Mouse (Mus musculus) lung, adult 18-20 months (tissue): ENCODE measurements around the gene Gtsf1.

Experiments used
- DNase-seq, 2 experiments: peaks; one replicate each; pipeline ENCODE4 v3.0.0; 2022; ENCODE audit warnings: mixed read lengths in 2 of 2

Gtsf1 gene

DNA sequence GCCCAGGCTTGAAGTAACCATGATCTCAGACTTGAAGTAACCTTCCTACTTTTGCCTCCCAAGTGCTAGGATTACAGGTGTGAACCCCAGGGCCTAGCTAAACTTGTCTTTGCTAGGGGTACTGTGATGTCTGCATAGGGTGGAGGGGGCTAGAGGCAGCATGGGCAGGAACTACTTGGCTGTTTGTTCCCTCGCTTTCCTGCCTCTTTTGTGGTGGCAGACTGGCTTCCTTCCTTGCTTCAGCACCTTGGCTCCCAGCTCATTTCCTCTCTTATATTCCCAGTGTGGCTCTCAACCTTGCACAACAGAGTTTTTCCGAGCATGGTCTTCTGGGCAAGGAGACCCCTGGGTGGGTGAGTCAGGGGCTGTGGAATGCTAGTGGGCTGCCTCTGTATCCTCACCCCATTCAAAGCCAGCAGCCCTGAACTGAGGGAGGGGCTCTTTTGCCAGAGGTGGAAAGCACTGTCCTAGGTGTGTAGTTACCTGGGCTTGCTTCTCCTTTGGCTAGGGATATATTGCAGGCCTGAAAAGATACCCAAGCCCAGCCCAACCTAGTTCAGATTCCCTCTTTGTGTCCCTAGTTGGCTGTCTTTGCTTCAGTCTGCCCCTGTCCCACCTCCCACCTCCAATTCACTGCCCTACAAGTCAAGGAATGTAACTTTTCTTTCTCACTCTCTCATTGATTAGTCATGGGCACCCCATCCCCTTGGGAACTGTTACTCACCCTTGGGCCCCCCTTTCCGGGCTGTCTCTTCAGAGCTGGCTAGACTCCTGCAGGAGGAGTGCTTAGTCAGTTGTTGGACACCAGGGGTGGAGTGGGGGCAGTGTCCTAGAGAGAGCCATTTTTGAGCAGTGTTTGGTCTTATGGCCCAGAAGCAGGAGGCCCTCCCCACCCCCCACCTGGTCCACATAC is 52.3 kb downstream of the Gtsf1 start:
- no peak for DNase-seq

- no peak for DNase-seq
Observed at GRCm38 (mm10) chr15:103376837-103377269, 53.4 kb downstream of the Gtsf1 start.

- no peak for DNase-seq
Observed at GRCm38 (mm10) chr15:103375112-103375800, 55.0 kb downstream of the Gtsf1 start.

DNA sequence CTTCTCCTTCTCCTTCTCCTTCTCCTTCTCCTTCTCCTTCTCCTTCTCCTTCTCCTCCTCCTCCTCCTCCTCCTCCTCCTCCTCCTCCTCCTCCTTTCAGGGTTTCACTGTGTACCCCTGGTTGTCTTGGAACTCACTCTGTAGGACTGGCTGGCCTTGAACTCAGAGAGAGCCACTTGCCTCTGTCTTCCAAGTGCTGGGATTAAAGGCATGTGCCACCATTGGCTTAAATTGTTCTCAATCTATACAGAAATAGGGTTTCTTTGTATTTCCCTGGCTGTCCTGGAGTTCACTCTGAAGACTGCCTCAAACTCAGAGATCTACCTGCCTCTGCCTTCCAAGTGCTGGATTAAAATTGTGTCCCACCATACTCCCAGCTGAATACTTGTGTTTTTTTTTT is 57.8 kb downstream of the Gtsf1 start:
- no peak for DNase-seq

DNA sequence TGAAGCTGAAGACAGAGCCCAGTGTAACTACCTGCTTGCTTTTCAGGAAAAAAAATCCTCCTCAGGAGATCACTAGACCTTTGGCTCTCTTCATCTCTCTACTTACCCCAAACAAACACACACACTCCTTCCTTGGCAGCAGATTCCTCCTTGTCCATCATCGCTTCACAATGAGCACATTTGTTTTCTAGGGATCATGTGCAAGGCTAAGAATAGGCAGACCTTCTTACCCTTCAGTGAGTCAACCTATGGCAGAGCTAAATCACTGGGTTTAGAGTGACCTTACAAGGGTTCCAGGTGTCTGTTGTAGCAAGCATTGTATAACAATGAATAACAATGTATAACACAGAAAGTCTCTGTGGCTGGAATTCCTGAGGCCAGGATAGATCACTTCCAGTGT is 58.5 kb downstream of the Gtsf1 start:
- DNase-seq: no peak

DNA sequence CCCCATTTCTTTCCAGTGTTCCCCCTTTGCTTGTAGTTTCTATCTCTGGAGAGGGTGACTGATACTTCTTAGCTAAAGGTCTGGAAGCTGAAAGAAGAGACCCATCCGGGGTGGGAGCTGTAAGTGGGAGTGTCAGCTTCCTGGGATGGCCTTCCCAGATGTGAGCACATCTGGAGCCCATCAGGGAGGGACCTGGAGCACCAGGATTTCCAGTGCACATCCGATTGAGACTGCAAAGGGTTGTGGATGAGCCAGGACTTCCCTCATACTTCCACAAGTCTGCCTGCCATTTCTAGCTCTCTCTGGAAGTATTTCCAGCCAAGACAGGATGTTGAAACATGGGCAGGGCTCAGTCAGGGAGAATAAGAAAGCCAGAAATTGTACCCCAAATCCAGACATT is 59.1 kb downstream of the Gtsf1 start:
- no peak for DNase-seq

- DNase-seq: peak in 1 of 2 experiments; percentile 29
Observed at GRCm38 (mm10) chr15:103370462-103370861, 59.8 kb downstream of the Gtsf1 start.

DNA sequence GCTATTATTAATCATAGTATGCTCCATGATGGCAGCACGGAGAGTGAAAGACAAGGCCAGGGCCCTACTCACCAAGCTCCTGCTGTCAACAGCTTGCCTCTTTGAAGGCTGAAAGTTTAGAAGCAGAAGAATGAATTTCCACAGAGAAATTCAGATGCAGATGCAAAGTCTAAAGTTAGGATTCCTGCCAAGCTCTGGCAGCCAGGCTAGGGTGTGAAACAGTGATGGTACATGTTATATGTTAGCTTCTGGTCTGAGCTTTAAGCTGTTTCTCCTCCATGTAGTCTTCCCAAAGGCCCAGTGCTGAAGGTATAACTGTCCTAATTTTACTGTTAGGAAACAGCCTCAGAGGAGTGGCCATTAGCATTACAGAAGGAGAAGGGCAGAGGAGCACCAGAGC is 61.1 kb downstream of the Gtsf1 start:
- DNase-seq: no peak

- no peak for DNase-seq
Observed at GRCm38 (mm10) chr15:103368179-103368940, 61.9 kb downstream of the Gtsf1 start.

GRCm38 (mm10) chr15:103366376-103367149 is 63.7 kb downstream of the Gtsf1 start, which contains the start of gene Itga5:
Gene Itga5, minus strand, starts transcription at chr15:103366763.
- peak; percentile 82 to 85 for DNase-seq

DNA sequence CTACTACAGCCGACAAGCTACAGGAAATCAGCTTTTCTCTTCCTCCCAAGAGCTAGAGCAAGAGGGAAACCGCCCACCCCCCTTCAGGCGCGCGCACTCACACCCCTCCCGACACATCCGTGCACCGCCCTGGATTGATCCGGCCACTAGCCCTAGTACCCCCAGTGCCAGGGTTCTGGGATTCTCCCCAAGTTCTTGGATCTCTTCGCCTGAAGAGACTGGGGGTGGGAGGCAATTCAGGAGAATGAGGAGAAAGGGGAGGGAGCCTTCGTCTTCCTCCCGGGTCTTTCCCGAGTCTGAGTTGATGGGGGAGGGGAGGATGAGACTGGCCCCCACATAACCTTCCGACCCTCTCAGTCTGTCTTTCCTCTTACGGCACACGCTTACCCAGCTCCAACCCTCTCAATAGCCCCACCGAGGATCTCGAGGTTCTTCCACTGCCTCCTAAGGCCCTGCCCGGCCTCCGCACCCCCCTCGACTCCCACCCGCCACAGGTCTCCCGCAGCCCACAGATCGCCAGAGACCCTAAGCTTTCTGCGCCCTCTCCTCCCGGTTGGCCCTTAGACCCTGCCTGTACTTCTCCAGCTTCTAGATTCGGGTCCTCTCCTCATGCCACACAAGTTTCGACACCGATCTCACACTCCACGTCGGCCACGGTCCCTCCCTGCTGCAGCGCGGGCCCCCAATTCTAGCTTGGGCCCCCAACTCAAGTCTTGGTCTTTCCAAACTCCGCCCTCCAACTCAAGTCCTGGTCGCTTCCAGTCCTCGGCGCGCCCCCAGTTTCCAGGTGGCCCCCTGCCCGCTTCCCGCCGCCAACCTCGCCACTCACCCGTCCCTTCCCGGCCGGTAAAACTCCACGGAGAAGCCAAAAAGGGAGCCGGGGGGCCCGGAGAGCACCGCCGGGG is 64.5 kb downstream of the Gtsf1 start:
- peak; percentile 48 to 51 for DNase-seq

- no peak for DNase-seq
Observed at GRCm38 (mm10) chr15:103364761-103365160, 65.5 kb downstream of the Gtsf1 start.

DNA sequence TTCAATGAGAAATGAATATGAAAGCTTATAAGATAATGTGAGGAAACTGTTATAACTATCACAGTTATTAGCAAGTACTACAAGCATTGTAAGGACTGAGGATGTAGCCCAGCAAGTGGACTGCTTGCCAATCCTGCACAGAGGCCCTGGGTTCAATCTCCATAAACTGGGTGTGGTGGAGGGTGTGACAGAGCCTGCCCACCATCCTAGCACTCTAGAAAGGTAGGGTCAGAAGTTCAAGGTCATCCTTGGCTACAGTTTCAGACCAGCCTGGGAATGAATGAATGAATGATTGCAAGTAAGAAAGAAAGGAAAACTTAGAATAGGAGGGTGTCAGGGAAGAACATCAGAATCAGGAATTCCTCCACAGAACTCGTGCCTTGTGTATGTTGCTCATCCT is 66.5 kb downstream of the Gtsf1 start:
- DNase-seq: no peak

DNA sequence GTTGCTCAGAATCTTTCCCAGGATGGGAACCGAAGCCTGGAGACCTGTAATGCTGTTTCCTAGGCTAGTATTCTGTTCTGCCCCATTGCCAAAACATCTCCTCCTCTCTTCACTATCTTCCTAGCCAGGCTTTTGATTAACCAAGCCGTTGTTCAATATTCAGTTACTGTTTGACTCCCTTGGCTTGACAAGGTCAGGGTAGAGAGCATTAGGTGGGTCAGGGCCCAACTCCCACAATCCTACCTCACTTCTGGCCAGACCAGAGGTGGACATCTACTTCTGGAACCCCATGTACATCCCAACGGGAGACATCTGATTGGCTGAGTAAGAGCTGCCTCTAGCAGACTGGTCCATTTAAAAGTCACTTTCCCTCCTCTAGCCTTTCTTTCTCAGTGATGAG is 67.3 kb downstream of the Gtsf1 start:
- no peak for DNase-seq

DNA sequence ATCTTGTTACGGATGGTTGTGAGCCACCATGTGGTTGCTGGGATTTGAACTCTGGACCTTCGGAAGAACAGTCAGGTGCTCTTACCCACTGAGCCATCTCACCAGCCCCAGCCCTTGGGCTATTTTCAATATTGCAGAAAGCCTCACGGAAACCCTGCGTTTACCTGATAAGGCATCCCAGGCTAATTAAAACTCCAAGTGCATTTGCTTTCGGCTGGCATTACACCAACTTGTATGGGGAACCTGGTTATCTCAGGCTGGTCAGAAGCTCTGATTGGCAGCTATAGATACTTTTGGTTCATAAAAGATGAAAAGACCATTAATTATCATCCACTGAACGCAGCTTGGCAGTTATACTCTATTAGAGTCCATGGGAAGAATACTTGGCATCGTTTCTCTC is 67.9 kb downstream of the Gtsf1 start:
- DNase-seq: no peak

- no peak for DNase-seq
Observed at GRCm38 (mm10) chr15:103361269-103361668, 69.0 kb downstream of the Gtsf1 start.

DNA sequence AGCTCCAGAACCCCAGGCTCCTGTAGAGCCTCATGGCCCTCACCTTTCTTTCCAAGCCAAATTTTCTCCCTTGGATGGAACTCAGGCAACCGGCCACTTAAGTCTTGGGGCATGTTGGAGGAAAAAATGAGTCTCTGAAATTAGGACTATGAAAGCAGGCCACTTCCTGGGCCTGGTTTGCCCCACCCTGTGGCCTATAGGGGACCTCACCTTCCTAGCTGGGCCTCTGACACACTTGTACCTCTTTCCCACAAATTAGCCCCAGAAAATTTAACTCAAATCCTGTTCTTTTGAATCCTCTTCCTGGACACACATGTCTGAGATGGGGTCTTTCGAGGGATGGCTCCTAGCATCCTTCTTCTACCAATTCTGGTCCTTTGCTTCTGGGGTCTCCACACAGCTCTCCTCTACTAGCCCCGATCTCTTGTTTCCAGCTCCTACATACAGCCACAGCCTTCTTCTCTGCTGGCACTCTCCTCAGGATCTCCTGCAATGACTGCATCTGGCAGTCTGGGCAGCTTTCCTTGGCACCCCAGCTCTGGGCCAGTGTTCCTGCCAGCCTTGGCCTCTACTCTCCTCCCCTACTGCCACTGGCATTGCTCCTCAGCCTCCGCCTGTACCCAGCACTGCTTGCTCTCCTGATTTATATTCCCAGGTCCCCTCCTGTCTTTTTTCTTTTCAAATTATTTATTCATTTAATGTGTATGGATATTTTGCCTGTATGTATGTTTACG is 70.2 kb downstream of the Gtsf1 start:
- no peak for DNase-seq

- no peak for DNase-seq
Observed at GRCm38 (mm10) chr15:103359122-103359510, 71.2 kb downstream of the Gtsf1 start.

GRCm38 (mm10) chr15:103358278-103359121 is 71.8 kb downstream of the Gtsf1 start:
- DNase-seq: no peak

DNA sequence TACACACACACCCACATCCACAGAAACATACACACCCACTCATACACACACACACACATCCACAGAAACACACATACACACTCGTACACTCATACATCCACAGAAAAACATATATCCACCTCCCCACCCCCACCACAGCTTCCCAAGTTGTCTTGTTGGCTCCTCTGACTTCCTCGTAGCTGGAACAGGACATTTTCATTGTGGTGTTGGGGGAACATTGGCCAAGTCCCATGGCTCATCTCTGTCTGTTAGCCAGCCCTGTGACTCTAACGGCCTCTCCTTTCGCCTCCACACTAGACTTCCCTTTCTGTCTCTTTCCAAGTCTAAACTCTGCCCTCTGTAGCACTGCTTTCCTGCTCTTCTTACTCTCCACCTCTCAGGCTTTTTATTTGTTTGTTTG is 72.5 kb downstream of the Gtsf1 start:
- DNase-seq: no peak
